Mouse (Mus musculus) heart, postnatal 0 days (tissue): ENCODE data around the gene Nfil3.

Experiments used
- CTCF ChIP-seq: IDR thresholded peaks from 2 replicates; pipeline ENCODE4 v1.5.1; 2016; ENCODE audit warnings: antibody characterized with exemption, control low read depth, low read depth
- EP300 ChIP-seq: IDR thresholded peaks from 2 replicates; pipeline ENCODE4 v1.6.1; 2016; ENCODE audit warnings: antibody characterized with exemption, low read depth

- TF ChIP-seq CTCF (no peak), EP300 (no peak)
Observed at GRCm38 (mm10) chr13:53011426-53011825, 30.6 kb upstream of the Nfil3 start.
